Mouse (Mus musculus): Measurements from ENCODE around the gene Asb16. TPM values are rescaled to one million over a fixed set of nuclear protein-coding genes. Genes with fewer than 3 reads are reported as not detected.
A peak's percentile ranks its signal among the peaks of the same experiment; 100 is the strongest.

The Asb16 gene
- total RNA-seq (2021) = 0.11 and 0.19 TPM in 2 replicates
- long read RNA-seq, experiment 1 = 0 reads
- long read RNA-seq, experiment 2 = 0 reads

DNA sequence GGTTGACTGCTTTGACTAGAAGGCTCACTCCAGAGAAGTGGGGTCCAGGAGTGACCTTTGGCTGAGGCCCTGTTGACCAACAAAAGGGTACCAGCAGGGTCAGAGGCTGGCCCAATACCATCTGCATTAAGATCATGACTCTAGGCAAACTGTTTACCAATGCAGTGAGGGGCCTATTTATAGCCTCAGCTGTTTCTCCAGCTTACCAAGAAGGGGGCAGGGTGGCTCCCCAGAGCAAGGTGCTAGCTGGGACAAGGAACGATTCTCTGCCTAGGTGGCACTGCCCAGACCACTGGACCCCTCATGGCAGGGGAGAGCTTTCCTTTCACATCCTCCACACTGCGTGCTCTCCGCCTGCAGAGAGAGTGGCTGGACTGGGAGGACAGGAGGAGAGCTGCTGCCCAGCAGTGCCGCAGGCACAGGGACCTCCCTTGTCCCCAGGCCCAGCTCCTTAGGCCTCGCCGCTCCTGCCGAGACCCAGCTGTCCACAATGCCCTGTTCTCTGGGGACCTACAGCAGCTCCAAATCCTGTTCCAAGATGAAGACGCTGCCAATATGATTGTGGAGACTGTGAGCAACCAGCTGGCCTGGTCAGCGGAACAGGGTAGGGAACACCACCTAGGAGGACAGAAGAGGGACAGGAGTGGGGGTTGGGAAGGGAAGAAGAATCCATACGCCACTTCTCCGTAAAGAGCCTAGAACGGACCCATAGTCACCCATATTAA, at the start of gene Asb16:
Gene Asb16 (plus strand): TSS at position 224 of the 725 bp plus-strand sequence.
- no peak for DNase-seq

DNA sequence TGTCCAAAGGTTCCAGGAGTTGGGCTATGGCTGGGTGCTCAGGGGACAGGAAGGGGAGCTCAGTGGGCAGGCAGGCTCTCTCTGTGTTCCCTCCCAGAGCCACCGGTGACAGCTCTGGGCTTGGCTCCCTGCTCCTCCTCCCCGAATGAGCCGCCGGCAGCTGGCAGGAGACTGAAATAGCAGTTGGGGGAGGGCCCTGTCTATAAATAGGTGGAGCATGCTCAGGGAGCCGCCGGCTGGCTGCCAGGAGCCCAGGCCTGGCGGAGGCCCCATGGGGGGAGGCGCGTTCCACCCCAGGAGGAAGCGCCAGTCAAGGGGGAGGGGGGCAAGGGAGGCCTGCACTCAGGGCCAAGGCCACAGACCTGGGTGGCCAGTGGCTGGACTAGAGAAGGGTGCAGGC, 49.8 kb upstream of the Asb16 start:
- peak; percentile 97 for DNase-seq

DNA sequence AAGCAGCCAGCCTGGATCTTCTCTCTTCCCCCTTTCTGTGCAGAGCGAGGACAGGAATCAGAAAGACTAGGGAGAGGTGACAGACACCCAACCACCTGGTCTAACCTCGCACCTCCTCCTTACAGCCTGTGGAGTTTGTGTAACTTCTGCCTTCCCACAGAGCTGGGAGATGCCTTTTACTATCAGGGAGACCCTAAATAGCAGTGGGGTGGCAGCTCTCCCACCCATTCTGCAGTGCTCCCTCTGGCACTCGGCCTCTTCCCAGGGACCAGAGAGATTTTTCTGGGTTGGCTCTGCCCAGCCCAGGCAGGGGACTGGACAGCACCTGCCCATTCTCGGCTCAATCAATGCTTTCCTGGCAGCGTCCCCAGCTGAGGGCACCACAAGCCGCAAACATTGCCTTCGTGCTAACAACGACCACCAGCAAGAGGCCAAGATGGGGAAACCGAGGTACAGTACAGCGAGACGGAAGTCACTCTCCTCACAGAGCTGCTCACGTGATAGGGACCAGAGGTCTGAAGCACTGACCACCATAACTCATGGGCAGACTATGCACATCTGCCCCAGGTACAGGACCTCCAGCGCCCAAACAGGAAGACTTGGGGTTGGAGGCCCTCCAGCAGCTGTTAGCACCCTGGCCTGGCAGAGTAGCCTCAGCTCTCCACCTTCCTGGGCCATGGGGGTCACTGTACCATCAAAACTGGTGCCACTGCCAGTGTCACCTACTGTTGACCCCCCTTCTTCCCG, 49.1 kb upstream of the Asb16 start:
- no peak for DNase-seq

DNA sequence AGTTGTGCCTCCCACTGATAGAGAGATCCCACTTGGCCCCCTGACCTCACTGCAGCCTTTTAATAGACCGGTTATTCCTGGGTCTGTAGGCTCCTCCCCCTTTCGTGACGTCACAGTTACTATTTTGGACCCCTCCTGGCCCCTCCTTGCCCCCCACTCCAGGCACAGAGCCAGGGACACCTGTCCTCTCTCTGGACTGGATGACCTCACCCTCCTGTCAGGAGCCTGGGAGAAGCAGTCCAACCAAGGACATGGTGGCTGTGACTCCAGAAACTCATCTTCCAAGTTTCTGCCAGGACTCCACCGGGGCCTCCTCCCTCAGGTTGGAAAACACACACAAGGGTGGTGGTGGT, 48.6 kb upstream of the Asb16 start:
- DNase-seq = peak; percentile 74

DNA sequence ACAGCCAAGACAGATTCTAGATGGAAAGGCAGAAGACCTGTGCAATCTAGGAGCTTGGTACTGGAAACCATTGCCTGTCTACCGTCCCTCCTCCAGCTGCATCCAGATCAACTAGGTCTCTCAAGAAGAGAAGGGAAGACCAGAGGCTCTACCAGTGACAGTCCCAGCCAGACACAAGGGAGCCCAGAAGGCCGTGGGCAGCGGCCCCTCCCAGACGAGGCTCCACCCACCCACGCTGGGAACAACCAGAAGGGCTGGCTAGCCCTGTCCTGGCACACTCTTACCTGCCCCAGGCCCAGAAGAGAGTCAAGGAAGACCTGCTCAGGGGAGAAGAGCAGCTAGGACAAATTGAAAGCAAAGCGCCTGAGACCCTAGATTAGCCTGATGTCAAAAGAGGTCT, 48.1 kb upstream of the Asb16 start:
- DNase-seq = no peak

DNA sequence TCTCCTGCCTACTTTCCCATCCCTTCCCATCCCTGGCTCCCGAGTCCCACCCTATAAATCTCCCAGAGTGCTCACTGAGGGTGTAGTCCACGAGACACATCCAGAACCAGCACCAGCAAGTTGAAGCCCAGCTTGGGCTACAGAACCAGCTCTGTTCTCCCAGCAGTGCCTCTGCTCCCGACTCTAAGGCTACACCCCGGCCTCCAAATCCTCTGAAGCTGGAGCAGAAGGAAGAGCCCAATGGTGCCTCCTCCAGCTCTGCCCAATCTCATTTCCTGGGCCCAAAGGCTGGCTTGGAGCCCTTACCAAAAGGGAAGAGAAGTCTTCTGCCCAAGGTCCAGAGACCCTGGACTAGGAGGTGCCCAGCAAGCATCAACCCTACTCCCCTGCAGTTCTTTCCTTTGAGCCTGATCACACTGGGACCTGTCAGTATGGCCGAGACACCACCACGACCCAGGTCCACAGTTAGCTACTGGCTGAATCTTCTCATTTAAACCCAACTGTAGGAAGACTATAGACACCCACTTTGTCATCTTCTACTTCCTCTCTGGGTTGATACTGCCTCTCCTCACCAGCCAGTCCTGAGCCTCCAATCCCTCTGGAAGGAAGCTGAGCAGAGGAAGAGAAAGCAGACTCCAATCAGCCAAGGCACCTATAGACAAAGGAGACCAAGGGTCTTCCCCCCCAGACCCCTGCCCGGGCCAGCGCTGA, 47.1 kb upstream of the Asb16 start:
- DNase-seq = no peak

DNA sequence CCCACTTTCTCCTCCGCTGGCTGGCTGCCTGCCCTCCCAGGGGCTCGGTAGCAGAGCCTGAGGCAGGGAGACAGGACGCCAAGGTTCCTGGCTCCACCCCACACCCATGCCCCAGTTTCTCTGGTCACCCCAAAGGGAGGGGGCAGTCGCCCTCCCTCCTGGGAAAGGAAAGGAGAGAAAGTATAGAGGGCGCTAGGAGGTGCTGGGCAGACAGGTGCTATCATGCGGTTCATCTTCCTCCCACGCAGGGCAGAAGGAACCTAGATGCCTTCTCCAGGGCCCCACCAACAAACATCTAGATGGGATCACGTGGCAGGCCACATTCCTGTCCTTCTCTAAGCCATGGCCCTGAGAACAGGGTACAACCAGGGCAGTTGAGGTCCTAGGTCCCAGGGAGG, 46.6 kb upstream of the Asb16 start:
- peak; percentile 47 for DNase-seq

DNA sequence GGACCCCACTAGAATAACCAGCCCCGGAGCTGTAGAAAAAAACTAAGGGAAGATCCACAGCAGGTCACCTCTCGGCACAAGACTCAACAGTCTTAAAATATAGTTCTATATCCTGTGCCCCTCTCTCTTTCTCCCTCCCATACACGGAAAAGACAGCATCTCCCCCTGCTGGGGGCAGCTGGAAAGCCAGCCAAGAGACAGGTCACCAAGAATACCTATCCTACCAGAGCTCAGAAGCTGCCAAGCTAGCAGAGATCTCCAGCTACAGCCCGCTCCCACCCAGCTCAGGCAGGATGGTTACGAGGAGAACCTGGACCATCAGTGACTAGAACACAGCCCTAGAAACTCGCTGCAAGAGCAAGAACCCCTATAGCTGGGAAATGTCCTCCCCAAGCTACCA, 45.4 kb upstream of the Asb16 start:
- peak; percentile 69 for DNase-seq

DNA sequence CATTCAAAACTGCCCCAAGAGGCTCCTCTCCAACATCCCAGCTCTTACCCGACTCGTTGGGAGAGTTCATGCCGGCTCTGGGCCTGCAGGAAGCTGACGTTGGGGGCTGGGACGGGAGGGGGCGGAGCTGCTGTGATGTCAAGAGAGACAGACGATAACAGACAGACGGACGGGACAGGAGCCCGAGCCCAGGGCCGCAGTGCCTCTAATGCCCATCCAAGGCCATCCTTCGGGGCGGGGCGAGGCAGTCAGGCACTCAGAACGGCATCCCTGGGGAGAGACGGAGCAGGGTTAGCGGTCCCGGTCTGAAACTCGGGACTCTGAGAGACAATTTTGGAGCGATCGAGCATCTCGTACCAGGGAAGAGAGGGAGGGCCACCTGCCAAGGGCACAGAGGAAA, 43.9 kb upstream of the Asb16 start:
- DNase-seq = peak; percentile 76

DNA sequence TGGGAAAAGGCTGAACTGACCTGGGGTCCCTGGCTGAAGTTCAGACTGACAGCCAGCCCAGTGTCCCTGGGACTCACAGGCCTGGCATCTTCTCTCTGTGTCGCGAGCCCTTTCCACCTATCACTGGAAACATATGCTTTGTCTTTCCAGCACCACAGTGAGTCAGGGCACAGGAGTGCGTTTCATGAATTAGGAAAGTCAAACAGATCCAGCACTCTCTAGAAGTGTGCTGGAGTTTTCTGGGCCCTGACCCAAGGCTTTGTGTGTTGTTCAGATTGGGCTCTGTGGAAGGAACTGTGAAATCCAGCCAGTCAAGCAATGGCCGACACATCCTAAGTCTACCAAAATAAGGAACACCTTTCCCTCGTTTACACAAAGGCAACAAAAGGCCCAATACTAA, 43.3 kb upstream of the Asb16 start:
- DNase-seq = peak; percentile 40

DNA sequence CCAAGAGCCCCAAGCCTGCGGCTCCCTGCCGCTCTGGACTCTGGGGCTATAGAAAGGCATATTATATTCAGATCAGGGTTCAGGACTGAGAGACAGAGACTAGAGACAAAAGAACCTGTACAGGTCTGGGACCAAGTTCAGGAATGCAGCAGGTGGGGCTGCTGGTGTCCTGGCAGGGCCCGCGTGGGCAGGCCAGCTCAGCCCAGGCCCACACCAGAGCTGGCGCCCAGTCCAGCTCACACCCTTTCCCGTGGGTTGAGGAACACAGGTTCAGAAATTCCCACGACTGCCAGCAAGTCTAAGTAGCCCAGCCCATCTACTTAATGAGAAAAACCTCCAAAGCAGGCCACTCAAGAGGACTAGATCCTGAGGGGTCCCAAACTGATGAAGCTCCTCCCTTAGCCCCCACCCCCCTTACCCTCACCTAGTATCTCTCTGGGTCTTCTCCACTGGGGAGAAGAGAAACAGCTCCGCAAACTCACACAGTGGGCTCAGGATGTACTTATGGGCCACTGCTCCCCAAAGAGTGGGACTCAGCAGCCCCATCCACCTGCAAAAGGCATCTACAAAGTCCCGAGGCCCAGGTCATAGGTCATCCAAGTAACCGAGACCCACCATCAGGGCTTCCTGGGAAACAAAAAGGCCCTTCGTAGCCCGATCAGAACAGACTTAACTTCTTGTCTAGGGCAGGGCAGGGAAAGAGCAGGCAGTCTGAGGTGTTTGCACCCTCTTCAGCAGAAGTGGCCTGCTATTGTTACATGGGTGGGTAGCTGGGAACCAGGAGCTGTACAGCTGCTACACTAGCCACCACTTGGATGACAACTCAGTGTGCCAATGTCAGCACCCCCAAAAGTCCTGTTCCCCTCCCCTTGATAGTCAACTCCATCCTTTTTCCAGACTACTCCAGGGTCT, 42.2 kb upstream of the Asb16 start:
- DNase-seq = peak; percentile 3

DNA sequence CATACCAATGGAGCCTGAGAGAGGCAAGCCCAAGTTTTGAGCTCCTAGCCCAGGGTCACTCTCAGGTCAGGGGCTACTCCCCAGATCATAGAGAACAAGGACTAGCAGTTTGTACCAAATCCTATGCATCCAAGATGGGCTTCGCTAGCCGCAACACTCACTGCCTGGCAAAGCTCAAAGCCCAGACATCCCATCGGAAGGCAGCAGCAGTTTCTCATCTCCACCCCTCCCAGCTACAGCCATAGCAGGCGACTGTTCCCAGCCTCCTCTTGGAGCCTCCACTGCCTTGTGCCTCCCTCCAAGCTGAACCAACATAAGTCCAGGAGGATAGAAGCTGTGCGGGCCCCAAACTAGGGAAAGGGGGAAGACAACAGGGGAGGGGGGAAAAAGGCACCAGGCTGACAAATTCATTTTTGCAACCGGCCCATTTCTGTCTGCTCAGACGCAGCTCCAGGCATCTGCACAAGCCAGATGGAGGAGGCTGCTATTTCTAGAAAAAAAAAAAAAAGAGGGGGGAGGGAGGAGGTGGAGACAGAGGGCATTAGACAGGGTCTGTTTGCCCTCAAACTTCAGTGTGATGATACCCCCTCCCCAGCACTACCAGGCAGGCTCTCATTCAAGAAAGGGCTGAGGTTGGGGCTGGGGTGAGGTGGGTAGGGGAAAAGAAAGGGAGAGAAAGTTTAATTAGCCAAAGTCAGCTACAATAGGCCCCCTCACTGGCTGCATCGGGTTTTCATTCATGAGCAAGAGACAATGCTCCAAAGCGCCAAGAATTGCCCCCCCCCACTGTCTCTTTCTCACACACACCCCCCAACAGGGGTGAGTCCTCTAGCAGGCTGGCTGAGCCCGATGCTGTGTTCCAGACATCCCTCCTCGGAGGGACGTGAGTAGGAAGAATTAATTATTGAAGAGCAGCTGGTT, 41.0 kb upstream of the Asb16 start:
- no peak for DNase-seq

DNA sequence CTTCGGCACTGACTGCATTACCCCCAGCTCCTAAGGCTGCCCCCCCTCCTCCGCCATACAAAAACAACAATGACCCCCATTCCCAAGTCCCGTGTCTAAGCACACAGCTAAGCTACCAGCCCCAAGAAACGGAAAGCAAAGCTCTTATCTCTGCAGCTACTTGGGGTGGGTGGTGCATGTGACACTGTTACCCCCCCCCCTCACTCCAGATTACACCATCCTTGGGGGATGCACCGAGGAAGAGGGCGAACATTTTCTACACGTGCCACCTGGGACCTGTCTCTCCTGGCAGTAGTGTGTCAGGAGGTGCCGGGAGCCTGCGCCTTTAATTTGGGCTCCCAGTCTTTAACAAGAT, 40.4 kb upstream of the Asb16 start:
- no peak for DNase-seq

DNA sequence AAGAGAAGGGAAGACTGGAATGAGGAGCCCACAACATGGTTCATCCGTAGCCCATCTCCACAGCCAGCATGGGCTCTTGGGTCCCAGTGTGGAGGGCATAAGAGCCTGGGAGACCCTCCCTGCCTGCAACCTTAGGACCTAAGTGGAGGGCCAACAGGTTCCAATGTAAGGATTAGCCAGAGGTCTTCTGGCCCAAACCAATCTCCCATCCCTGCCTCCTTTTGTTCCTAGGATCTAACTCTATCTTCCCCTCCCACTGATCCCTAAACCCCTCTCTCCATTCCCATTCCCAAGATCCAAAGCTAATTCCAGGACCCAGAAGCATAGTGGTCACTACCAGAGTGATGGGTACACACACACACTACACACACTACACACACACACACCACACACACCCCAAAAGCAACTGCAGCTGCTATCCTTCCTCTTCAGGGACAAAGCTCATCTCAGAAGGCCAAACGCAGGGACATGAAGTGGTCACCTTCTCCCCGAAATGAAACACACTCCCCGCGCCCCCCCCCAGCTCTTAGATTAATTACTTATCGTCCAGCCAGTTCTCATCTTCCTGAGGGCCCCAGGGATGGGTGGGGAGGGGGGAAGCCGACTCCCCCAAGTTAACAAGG, 39.8 kb upstream of the Asb16 start:
- peak; percentile 15 for DNase-seq

DNA sequence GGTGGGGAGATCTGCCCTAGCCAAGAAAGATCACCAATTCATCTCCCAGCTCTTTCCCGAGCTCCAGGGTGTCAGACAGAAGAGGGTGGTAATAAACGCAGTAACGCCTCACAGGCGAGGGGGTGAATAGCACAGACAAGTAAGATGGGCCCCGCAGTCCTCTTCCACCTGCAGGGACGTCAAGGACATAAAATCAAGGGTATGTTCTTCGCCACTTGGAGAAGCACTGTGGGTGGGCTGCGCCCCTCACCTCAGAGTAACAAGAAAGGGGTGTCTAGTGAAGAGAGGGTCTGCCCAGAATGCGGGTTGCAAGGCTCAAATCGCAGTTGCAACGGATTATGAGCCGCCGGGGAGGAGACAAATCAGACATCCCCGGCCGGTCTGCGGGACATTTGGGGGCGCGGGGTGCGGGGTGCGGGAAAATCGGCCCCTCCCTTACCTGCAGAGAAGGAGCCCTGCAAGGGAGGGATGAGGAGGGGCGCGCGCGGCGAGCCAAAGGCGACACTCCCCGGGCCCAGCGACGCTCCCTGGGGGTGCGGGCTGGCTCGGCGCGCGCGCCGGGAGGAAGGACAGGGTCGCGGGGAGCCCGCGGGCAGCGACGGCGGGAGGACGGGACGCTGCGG, 39.1 kb upstream of the Asb16 start:
- DNase-seq = peak; percentile 34

DNA sequence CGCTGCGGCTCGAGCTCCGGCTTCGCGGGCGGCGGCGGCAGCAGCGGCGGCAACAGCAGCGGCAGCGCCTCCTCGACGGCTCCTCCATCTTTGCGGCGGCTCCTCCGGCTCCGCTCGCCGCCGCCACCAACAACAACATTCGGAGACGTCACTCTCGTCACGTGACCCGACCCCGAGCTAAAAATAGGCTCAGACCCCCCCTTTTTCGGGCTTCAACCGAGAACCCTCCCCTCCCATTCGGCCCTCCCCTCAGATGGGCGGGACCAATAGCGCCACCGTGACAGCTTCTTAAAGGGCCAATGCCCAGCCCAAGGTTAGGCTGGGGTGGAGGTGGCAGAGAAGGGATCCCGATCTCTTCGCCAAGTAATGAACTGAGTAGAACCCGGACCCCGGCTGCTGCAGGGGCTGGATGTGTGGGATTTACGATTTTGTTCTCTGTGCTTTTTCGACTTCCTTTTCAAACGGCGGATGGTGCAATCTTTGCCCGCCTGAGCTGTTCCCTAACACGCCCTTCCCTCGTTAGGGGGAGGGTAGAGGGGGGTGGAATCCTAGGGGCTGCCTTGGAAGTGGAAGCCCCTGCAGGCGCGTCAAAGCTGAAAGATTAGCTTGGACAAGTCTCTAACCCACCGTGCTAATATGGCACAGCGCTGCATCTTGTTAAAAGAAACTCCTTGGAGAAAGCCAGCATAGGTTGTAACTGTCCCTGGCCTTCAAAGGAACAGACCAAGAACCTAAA, 38.4 kb upstream of the Asb16 start, which contains the start of gene Hdac5:
Gene Hdac5 (minus strand): TSS at position 161 of the 736 bp plus-strand sequence.
- DNase-seq = peak; percentile 99

DNA sequence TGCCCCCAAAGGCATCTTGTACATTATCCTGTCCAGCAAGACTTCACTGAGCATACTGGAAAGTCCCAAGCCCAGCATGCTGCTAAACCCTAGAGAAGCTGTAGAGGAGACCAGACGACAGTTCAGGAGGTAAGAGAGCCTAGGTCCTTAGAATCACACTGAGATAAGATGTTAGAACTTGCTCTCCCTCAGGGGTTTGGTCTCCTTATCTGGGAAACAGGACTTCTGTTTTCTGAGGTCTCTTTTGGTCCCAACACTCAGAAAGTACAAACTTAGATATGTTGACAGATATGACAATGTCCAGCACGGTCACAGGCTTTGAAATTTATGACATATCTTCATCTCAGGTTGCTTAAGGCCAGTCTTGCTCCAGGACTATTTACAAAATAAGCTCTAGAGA, 32.5 kb upstream of the Asb16 start:
- DNase-seq = no peak

DNA sequence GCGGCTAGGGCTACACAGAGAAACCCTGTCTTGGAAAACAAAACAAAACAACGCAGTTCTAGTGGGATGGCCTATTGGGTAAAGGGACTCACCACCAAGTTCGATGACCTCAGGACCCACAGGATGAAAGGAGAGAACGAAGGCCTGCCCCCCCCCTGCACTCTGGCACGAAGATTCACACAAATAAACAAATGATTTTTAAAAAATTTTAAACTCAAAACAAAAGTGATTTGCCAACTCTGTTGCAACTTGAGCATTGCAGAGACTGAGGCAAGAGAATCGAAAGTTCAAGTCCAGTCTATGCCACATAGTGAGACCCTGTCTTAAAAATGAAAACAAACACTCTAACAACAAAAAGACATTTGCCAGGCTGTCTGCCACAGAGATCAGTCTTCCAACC, 27.9 kb upstream of the Asb16 start:
- no peak for DNase-seq

DNA sequence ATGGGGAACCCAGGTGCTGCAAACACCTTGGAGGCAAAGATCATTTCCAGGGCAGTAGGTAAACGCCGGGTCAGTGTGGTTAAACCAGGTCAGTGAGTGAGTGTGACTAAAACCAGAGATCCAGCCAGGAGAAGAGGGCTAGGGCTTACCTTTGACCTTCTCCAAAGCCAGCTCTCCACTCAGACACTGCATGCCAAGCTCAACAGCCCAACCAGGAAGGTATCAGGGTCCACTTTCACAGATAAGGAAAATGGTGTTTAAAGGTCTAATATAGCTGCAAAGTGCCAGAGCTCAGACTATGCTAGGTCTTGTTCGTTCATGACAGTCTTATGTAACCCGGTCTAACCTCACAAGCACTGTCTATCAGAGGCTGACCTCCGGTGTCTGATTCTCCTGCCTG, 27.3 kb upstream of the Asb16 start:
- DNase-seq = no peak

All from adrenal gland, postnatal 14 days (tissue).